8 mouse cellular contexts compared by ENCODE assay signal in genomic region chr12:85824438-85825264, GRCm38 (mm10). TPM values are rescaled to one million over a fixed set of nuclear protein-coding genes. Genes with fewer than 3 reads are reported as not detected.
DNase-seq lines count a peak whose midpoint lies in the region; ATAC-seq lines count a peak whose summit lies in the region.

Gene Erg28 (minus strand): TSS chr12:85824550.
Gene Ttll5 (plus strand): TSS chr12:85824659.

- peak within 1 kb of the TSS; percentile 80 for H3K9ac ChIP-seq in hindbrain, embryonic 12.5 days

- no peaks in the 10 kb centered on the region for H3K9me3 ChIP-seq in hindbrain, embryonic 12.5 days (replicated peaks)

- no peaks in the 10 kb centered on the region for H3K27me3 ChIP-seq in hindbrain, embryonic 12.5 days

- H3K27ac ChIP-seq in hindbrain, embryonic 12.5 days, result peak within 1 kb of the TSS; percentile 95

- under 1% methylated on average over 62 of the region's 67 CpGs for WGBS in hindbrain, embryonic 12.5 days

- peaks cover 12% of the 10 kb centered on the region for H3K36me3 ChIP-seq in hindbrain, embryonic 12.5 days

- H3K4me1 ChIP-seq in hindbrain, embryonic 12.5 days, result peaks cover 17% of the 10 kb centered on the region

- DNase-seq in NIH3T3 (ENCODE audit: low read depth), result peak; percentile 97
- peak; percentile 97 to 98 for DNase-seq in cerebellum, postnatal 10 days
- DNase-seq in frontal cortex, postnatal 10 days (ENCODE audit: low spot score in 2 of 2), result peak; percentile 90 to 95
- DNase-seq in layer of hippocampus, postnatal 14 days (ENCODE audit: low spot score in 2 of 2), result peak; percentile 97 to 98
- DNase-seq in lung, postnatal 14 days, result peak; percentile 93
- peak; percentile 89 for DNase-seq in retina, adult 2 months (ENCODE audit: low read depth, low spot score)
- DNase-seq in thymus, postnatal 36 days, result peak; percentile 92 to 95

- H3K4me2 ChIP-seq in hindbrain, embryonic 12.5 days (replicated peaks), result peak within 1 kb of the TSS; percentile 80

- peak; percentile 99 for ATAC-seq in hindbrain, embryonic 12.5 days (ENCODE audit: low FRiP score)

- peak within 1 kb of the TSS; percentile 79 for H3K4me3 ChIP-seq in hindbrain, embryonic 12.5 days

RNA-seq across cellular contexts. Expression of gene Erg28, which starts in this region (rescaled TPM):
- polyA plus RNA-seq in hindbrain, embryonic 12.5 days (2016; fragmentation: Nextera tagmentation; extraction: Ambion mirVana), result 97.3 and 106 TPM in 2 replicates
- total RNA-seq in layer of hippocampus, postnatal 14 days (2021), result 10 to 100 TPM; 62.4 to 64.4 TPM

RNA-seq across cellular contexts. Expression of gene Ttll5, which starts in this region (rescaled TPM):
- polyA plus RNA-seq in hindbrain, embryonic 12.5 days (2016; fragmentation: Nextera tagmentation; extraction: Ambion mirVana), result 15.9 and 19.0 TPM in 2 replicates
- 10 to 100 TPM; 42.3 to 47.3 TPM for total RNA-seq in layer of hippocampus, postnatal 14 days (2021)

Comparison
In these comparisons a context has a peak if more than half of its experiments do, and no peak if none do; other contexts are left out.
1. Peak in every context shown above with its lines: DNase-seq, ATAC-seq, H3K4me3 ChIP-seq and H3K27ac ChIP-seq.